Mouse (Mus musculus): ENCODE measurements around the gene Hoxb1.

DNA sequence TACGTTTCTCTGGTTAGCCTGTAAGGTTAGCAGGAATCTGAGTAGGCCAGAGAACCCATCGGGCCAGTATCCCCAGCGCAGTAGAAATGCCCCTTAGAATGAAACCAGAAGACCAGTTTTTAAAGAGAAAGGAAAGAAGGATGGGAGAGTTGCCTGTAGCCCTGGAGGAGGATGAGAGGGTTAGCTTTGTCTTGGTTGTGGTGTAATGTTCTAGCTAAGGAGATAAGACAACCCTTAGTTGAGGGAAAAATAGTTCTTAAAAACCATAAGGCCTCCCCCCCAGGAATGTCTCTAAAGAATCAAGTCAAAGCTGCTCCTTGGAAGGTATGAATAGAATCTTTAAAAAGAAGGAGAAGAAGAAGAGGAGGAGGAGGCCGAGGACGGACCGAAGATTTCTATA lies 42.8 kb upstream of the Hoxb1 start:
- TF ChIP-seq EP300 (optimal IDR thresholded peaks at IDR 0.05) (no peak), CTCF (IDR thresholded peaks at IDR 0.05; ENCODE audit: low read depth) (no peak)
